Mouse (Mus musculus) adrenal gland, postnatal 14 days (tissue): ENCODE measurements around the gene Krtap16-1. TPM values are rescaled to one million over a fixed set of nuclear protein-coding genes. Genes with fewer than 3 reads are reported as not detected.

ENCODE experiments used
- DNase-seq: peaks from one replicate; pipeline ENCODE4 v3.0.0; 2021; ENCODE audit warnings: mixed read lengths
- long read RNA-seq, 2 experiments: library from polyadenylated mRNA; stranded (forward); transcript quantifications; one replicate each; pipeline ENCODE4 v2.0.0; 2021
- total RNA-seq: library from RNA; stranded (reverse); gene quantifications from 2 replicates; pipeline ENCODE4 v1.2.3, GENCODE M21; 2021

Gene Krtap16-1
- not detected in 2 replicates for total RNA-seq
- long read RNA-seq, experiment 1, result 0 reads
- long read RNA-seq, experiment 2, result 0 reads

- DNase-seq, result no peak
Observed at GRCm38 (mm10) chr11:99986180-99986647, at the start of gene Krtap16-1. Krtap16-1 (minus strand) TSS chr11:99986597.

DNA sequence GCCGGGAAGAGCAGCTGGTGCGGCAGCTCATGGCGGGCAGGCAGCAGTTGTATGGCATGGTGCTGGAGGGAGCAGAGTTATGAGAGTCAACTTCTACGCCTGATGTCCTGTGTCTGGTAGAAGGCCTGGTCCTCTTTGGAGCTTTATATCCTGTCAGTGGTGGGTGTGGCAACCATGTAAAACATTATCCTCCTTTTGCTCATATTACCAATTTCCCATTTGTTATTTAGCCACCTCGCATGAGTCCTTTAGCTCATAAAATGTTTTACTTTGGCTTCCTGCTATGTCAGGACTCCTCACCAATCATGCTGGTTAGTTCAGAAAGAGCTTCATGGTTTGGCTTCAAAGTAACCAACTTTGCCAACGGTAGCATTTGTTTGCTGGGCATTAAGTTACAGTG lies 43.4 kb upstream of the Krtap16-1 start, which contains the start of gene Krt33b:
Gene Krt33b, minus strand, starts transcription at position 101 of the 400 bp plus-strand sequence.
- DNase-seq, result no peak

DNA sequence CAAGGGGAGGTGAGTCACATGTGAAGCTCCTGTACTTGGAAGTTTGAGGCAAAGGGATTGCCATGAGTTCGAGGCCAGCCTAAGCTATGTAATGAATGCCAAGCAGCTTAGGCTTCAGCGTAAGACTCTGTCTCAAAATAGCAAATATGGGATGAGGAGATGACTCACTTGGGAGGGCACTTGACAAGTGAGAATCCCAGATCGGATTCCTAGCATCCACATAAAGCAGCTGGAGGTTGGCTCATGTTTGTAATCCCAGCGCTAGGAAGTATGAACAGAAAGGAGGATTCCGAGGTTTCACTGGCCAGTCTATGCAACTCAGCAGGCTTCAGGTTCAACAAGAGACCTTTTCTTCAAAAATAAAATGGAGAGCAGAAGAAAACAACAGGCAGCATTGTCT lies 35.0 kb upstream of the Krtap16-1 start:
- DNase-seq, result no peak

GRCm38 (mm10) chr11:100019466-100019865 lies 33.1 kb upstream of the Krtap16-1 start:
- no peak for DNase-seq

DNA sequence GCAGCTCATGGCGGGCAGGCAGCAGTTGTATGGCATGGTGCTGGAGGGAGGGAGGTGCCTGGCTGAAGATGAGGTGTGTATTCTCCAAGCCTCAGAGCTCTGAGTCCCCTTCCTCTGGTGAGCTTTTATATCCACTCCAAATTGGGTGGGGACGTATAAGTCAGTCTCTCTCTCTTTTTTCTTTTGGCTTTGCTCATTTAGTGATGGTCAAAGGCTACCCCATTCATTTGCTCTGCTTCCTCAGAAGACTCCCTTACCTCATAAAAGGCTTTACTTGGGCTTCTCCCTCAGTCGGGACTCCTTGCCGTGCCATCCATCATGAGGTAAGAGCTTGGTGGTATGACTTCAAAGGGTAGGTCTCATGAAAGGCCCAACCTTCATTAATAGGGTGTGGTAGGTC lies 29.7 kb upstream of the Krtap16-1 start, which contains the start of gene Krt33a:
Gene Krt33a, minus strand, starts transcription at position 101 of the 400 bp plus-strand sequence.
- DNase-seq, result no peak

DNA sequence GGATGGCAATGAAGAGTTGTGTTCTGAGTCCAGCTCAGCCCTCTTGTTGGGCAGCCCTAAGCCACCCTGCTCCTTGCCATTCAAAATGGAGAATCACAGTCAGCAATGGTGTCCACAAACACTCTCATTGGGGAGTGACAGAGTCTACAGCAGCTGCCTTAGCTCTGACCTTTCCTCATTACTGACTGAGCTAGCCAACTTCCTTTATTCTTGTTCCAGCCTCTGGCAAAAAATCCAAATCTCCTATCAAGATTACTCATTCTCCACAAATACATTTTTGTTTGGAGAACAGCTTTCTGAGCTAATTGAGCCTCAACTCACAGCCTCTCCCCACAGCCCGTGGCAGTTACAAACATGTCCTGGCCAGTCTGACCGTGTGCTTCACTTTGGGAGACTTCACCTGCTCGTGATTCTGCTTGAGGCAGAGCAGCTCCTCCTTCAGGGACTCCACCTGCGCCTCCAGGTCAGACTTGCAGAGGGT lies 27.3 kb upstream of the Krtap16-1 start:
- DNase-seq, result no peak

GRCm38 (mm10) chr11:100010682-100011081 lies 24.3 kb upstream of the Krtap16-1 start:
- no peak for DNase-seq

DNA sequence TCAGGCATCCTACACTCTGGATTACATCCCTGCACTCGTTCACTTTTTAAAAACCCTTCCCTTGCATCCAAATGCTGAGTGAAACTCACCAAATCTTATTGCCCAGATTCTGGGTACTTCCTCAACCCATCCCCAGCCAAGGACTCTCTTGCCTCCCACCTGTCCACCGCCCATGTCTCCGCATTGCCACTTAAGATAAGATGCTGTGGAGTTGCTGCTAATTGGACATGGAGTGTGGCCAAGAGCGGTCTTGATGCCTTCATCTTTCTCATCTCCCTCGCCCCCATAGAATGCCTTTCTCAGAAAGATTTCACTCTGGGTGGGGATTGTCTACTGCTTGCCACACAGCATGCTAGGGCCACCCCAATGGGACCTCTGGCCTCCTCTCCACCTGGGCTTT lies 21.9 kb upstream of the Krtap16-1 start:
- no peak for DNase-seq

GRCm38 (mm10) chr11:100006624-100007023 lies 20.2 kb upstream of the Krtap16-1 start:
- DNase-seq, result peak; percentile 14

GRCm38 (mm10) chr11:100005905-100006304 lies 19.5 kb upstream of the Krtap16-1 start:
- no peak for DNase-seq

DNA sequence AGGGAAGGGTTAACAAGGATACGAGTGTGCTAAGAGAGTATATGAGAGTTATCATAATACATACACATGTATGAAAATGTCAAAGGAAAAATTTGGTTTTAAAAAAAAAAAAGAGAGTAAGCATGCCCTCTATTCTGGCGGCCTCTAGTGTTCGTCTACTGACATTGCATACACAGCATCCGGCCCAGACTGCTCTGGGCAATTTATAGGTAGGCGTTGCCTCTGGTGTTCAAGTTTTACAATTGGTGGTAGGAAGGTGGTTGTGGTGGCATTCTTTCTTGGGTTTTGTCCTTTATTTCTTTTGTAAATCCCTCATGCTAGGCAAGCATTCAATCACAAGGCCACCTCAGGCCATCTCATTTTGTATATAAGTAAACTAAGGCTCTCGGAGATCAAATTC lies 18.4 kb upstream of the Krtap16-1 start:
- peak; percentile 62 for DNase-seq

DNA sequence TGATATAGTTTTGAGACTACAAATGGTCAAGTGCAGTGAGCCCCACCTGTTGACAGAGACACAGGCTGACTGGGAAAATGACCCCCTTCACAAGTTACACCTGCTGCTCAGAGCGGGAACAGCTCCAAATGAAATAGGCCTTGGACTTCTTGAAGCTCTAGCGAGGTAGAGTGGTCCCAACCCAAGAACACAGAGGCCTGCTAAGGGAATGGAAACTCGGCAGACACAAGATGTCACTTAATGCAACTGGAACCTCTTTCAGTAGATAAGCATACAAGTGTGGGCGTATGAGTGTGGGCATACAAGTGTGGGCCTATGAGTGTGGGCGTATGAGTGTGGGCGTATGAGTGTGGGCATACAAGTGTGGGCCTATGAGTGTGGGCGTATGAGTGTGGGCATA lies 12.7 kb upstream of the Krtap16-1 start:
- DNase-seq, result no peak

DNA sequence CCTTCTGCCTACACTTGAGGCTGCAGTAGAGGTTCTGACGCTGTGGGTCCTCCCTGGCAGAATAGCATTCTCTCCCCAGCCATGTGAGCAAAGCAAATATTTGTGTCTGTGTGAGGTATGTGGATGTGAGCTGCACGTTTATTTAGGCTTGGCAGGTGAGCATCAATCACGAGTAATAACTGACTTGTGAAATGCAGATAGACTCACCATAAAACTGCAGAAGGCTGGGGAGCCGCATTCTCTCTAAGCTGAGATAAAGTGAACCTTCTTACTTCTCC lies 7.9 kb upstream of the Krtap16-1 start:
- no peak for DNase-seq

- DNase-seq, result no peak
Observed at GRCm38 (mm10) chr11:99993620-99994383, 7.4 kb upstream of the Krtap16-1 start, which contains the start of gene Krtap17-1. Krtap17-1 (minus strand) TSS chr11:99993994.

DNA sequence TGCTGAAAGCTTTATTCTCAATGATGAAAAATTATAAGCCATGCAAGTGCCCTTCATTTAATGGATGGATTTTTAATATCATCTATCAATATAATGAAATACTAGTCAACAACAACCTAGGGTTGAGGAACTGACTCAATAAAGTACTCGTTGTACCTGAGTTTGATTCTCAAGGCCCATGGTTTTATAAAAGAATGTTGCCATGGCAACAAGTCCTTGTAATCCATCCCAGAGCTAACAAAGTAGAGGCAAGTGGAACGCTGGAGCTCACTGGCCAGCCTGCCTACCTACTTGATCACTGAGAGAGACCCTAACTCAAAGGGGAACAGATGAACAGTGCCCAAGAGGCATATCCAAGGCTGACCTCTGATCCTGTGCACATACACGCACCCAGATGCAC lies 4.2 kb upstream of the Krtap16-1 start:
- DNase-seq, result no peak

- peak; percentile 49 for DNase-seq
Observed at GRCm38 (mm10) chr11:99989881-99990405, 3.5 kb upstream of the Krtap16-1 start.

DNA sequence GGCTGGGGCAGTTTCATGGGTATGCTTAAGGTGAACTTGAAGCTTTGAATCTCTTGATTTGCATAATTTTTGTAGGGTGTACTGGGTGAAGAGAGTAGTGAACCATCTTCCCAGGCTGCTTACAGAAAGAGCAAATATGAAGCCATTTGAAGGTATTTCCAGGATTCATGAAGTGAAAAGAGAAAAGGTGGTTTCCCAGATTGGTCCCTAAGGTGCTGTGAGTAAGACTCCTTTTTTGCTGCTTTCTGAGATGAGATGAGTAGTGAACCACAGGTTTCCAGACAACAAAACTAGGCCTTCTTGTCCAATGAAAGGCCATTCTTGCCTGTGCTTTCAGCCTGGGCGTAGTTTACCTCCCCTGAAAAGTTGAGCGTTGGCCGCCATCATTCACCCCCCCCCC lies 2.1 kb upstream of the Krtap16-1 start:
- no peak for DNase-seq

- DNase-seq, result peak; percentile 31
Observed at GRCm38 (mm10) chr11:99985291-99986092, 905 bp downstream of the Krtap16-1 start.

DNA sequence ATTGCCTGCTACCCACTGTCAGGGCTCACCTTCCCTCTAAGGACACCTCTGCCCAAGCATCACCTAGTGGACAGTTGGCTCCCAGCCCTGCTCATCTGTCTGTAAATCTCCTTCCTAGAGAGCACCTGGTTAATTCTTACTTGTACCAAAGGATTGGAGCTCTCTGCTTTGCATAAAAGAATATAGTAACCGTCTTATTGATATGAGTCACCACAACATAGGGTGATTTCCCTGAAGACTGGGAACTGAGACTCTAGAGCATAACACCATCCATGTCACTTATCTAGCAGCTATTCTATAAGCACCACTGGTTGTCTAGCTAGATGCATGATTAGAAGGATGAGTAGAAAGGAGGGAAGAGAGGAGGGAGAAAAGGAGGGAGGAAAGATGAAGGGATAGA lies 3.0 kb downstream of the Krtap16-1 start:
- no peak for DNase-seq

GRCm38 (mm10) chr11:99982731-99983130 lies 3.7 kb downstream of the Krtap16-1 start:
- no peak for DNase-seq

DNA sequence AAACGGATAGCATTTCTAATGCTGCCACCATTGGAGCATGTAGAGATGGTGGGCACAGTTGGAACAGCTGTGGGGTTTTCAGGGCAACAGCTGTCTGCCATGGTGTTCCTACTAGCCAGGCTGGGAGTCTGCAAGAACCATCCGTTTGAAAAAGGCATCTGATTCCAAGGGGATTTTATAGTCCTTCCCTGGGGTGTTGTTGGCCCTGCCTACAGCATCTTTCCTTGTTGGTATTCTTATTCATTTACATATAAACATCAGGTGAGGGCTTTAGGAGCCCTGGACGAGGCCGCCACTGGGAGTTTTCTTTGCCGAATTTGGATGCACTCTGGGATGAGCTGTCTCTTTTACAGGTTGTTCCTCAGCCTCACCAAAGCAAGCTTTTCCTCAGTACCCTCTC lies 7.4 kb downstream of the Krtap16-1 start, which contains the start of gene Krtap29-1:
Gene Krtap29-1, minus strand, starts transcription at position 101 of the 400 bp plus-strand sequence.
- no peak for DNase-seq

DNA sequence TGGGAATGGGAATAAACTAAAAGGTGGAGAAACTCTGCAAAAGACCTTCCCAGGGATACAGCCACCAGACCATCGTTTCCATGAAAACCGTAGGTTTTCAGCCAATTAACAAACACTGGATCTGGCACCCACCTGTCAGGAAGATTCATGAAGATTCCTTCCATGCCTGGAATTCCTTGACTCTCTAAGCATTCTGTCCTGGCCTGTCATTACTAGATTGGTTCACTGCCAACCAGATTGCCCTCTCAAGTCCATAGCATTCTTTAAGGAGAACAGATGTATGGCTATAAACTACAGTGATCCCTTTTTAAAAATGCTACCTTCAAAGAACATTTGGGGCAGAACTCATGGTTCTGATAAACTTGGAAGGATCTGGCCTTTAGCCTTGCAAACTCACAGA lies 20.4 kb downstream of the Krtap16-1 start:
- DNase-seq, result no peak

- DNase-seq, result peak; percentile 8
Observed at GRCm38 (mm10) chr11:99964213-99964612, 22.2 kb downstream of the Krtap16-1 start.
